Mouse (Mus musculus): ENCODE measurements at regions not wholly inside any gene's neighbourhood (a gene's known extent, or its start where the extent isn't known, plus 50 kb on each side); places are given as distances from the start of the nearest gene placed in this dataset.
A peak's percentile ranks its signal among the peaks of the same experiment; 100 is the strongest.
"Not testable (repeated sequence)": the region's sequence is repeated elsewhere in the genome, so short reads cannot be mapped to it uniquely, and the experiment has no call there.

- not testable (repeated sequence) for DNase-seq (ENCODE audit: low read depth, low spot score)
Measured at GRCm38 (mm10) chr13:118055546-118055945, 330.9 kb upstream of the B430218F22Rik start.

GRCm38 (mm10) chr13:118065518-118065917 lies 320.9 kb upstream of the B430218F22Rik start:
- no peak for DNase-seq (ENCODE audit: low read depth, low spot score)

- DNase-seq (ENCODE audit: low read depth, low spot score), result peak; percentile 34
Measured at GRCm38 (mm10) chr13:118068038-118068437, 318.4 kb upstream of the B430218F22Rik start.

GRCm38 (mm10) chr13:118086306-118086705 lies 300.1 kb upstream of the B430218F22Rik start:
- DNase-seq (ENCODE audit: low read depth, low spot score), result no peak

- no peak for DNase-seq (ENCODE audit: low read depth, low spot score)
Measured at GRCm38 (mm10) chr13:118086966-118087365, 299.5 kb upstream of the B430218F22Rik start.

GRCm38 (mm10) chr13:118088100-118088499 lies 298.3 kb upstream of the B430218F22Rik start:
- DNase-seq (ENCODE audit: low read depth, low spot score), result no peak

- DNase-seq (ENCODE audit: low read depth, low spot score), result no peak
Measured at GRCm38 (mm10) chr13:118095174-118095573, 291.3 kb upstream of the B430218F22Rik start.
